Mouse (Mus musculus): ENCODE data around the gene Snx21.

DNA sequence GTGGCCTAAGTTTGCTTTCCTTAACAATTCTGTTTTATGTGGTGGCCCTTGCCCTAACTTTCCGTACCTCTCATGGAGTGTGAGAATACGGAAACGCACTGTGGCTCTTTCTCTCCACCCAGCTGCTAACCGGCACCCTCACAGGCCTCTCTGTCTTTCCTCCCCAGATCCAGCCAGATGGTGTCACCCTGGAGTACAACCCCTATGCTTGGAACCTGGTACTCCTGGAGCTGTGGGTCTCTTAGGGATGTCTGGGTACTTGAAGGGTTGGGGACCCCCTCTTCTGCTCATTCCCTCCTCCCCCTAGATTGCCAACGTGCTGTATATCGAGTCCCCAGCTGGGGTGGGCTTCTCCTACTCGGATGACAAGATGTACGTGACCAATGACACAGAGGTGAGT, 48.9 kb downstream of the Snx21 start:
- TF ChIP-seq GATA1 (IDR thresholded peaks at IDR 0.05; ENCODE audit: borderline replicate concordance, low read length) (no peak), FLI1 (IDR thresholded peaks at IDR 0.05; ENCODE audit: low read length) (no peak)

All from megakaryocyte, embryonic 14.5 days (primary cell).